Mouse (Mus musculus): ENCODE results near the gene Mfap2. TPM values are rescaled to one million over a fixed set of nuclear protein-coding genes. Genes with fewer than 3 reads are reported as not detected.

Gene Mfap2
- polyA plus RNA-seq, 1 experiment from 2014 or later = 344 TPM

GRCm38 (mm10) chr4:140977278-140977677 is 32.9 kb upstream of the Mfap2 start:
- H3K36me3 ChIP-seq = peaks cover 73% of the 10 kb centered on the region
- H3K4me2 ChIP-seq (replicated peaks) = no peak overlapping the region
- H3K9me3 ChIP-seq (replicated peaks) = 0 out of 2 replicates have a peak, but pooled peaks cover 8% of the 10 kb centered on the region
- H3K4me3 ChIP-seq = no peak overlapping the region
- no peaks in the 10 kb centered on the region for H3K27me3 ChIP-seq
- H3K4me1 ChIP-seq = no peaks in the 10 kb centered on the region
- 89% methylated on average over 10 of the region's 10 CpGs for WGBS
- no peak overlapping the region for H3K27ac ChIP-seq
- H3K9ac ChIP-seq = no peak overlapping the region
- no peak for ATAC-seq (ENCODE audit: low FRiP score)

GRCm38 (mm10) chr4:140977886-140978692 is 32.1 kb upstream of the Mfap2 start:
- no peak overlapping the region for H3K4me2 ChIP-seq (replicated peaks)
- no peak overlapping the region for H3K27ac ChIP-seq
- H3K27me3 ChIP-seq = no peaks in the 10 kb centered on the region
- H3K4me3 ChIP-seq = no peak overlapping the region
- no peak for ATAC-seq (ENCODE audit: low FRiP score)
- no peak overlapping the region for H3K9ac ChIP-seq
- H3K9me3 ChIP-seq (replicated peaks) = 0 out of 2 replicates have a peak, but pooled peaks cover 8% of the 10 kb centered on the region
- peaks cover 4% of the 10 kb centered on the region; the same call in 1 of the 2 replicates for H3K4me1 ChIP-seq
- 94% methylated on average over 14 of the region's 14 CpGs for WGBS
- H3K36me3 ChIP-seq = peaks cover 65% of the 10 kb centered on the region

GRCm38 (mm10) chr4:140981605-140982004 is 28.6 kb upstream of the Mfap2 start:
- 83% methylated on average over 2 of the region's 2 CpGs for WGBS
- H3K4me1 ChIP-seq = peaks cover 14% of the 10 kb centered on the region

GRCm38 (mm10) chr4:140982808-140983207 is 27.4 kb upstream of the Mfap2 start:
- Histone ChIP-seq H3K4me1 (peaks cover 21% of the 10 kb centered on the region), H3K27ac (no peak overlapping the region; the same call in 1 of the 2 replicates), H3K27me3 (no peaks in the 10 kb centered on the region), H3K9me3 (replicated peaks) (0 out of 2 replicates have a peak, but pooled peaks cover 8% of the 10 kb centered on the region), H3K4me2 (replicated peaks) (no peak overlapping the region), H3K36me3 (peaks cover 21% of the 10 kb centered on the region), H3K4me3 (no peak overlapping the region), H3K9ac (no peak overlapping the region)
- ATAC-seq (ENCODE audit: low FRiP score) = no peak
- 59% methylated on average over 4 of the region's 4 CpGs for WGBS

More at GRCm38 (mm10) chr4:140981605-140982004, 28.6 kb upstream of the Mfap2 start:
- Histone ChIP-seq H3K27me3 (no peaks in the 10 kb centered on the region), H3K9ac (no peak overlapping the region), H3K27ac (no peak overlapping the region), H3K36me3 (peaks cover 33% of the 10 kb centered on the region), H3K9me3 (replicated peaks) (0 out of 2 replicates have a peak, but pooled peaks cover 8% of the 10 kb centered on the region), H3K4me2 (replicated peaks) (no peak overlapping the region), H3K4me3 (no peak overlapping the region)
- no peak for ATAC-seq (ENCODE audit: low FRiP score)

- 0 out of 2 replicates have a peak, but pooled peaks cover 8% of the 10 kb centered on the region for H3K9me3 ChIP-seq (replicated peaks)
- H3K4me2 ChIP-seq (replicated peaks) = no peak overlapping the region
- H3K27me3 ChIP-seq = no peaks in the 10 kb centered on the region
- no peak for ATAC-seq (ENCODE audit: low FRiP score)
- no peak overlapping the region for H3K9ac ChIP-seq
- no peak overlapping the region for H3K4me3 ChIP-seq
- peaks cover 27% of the 10 kb centered on the region for H3K4me1 ChIP-seq
- 18% methylated on average over 9 of the region's 9 CpGs for WGBS
- H3K36me3 ChIP-seq = peaks cover 15% of the 10 kb centered on the region
- no peak overlapping the region; the same call in 1 of the 2 replicates for H3K27ac ChIP-seq
Observed at GRCm38 (mm10) chr4:140983442-140983841, 26.8 kb upstream of the Mfap2 start.

GRCm38 (mm10) chr4:140984544-140984943 is 25.7 kb upstream of the Mfap2 start:
- Histone ChIP-seq H3K27ac (no peak overlapping the region), H3K4me2 (replicated peaks) (no peak overlapping the region), H3K27me3 (no peaks in the 10 kb centered on the region), H3K4me3 (no peak overlapping the region), H3K9ac (no peak overlapping the region), H3K9me3 (replicated peaks) (0 out of 2 replicates have a peak, but pooled peaks cover 8% of the 10 kb centered on the region), H3K4me1 (peaks cover 38% of the 10 kb centered on the region), H3K36me3 (peaks cover 4% of the 10 kb centered on the region)
- ATAC-seq (ENCODE audit: low FRiP score) = no peak
- WGBS = 84% methylated on average over 6 of the region's 6 CpGs

- peak overlapping the region; percentile 90 for H3K4me3 ChIP-seq
- peaks cover 47% of the 10 kb centered on the region for H3K4me1 ChIP-seq
- 0 out of 2 replicates have a peak, but pooled peaks cover 4% of the 10 kb centered on the region for H3K36me3 ChIP-seq
- no peaks in the 10 kb centered on the region for H3K27me3 ChIP-seq
- H3K9me3 ChIP-seq (replicated peaks) = 0 out of 2 replicates have a peak, but pooled peaks cover 7% of the 10 kb centered on the region
- ATAC-seq (ENCODE audit: low FRiP score) = peak; percentile 41
- WGBS = 35% methylated on average over 14 of the region's 15 CpGs
- H3K4me2 ChIP-seq (replicated peaks) = peak overlapping the region; percentile 86
- H3K9ac ChIP-seq = peak overlapping the region; percentile 98
- H3K27ac ChIP-seq = peak overlapping the region; percentile 82
Observed at GRCm38 (mm10) chr4:140986024-140986710, 24.1 kb upstream of the Mfap2 start.

- Histone ChIP-seq H3K4me2 (replicated peaks) (peak within 1 kb of the TSS; percentile 86), H3K36me3 (peaks cover 5% of the 10 kb centered on the region; the same call in 1 of the 2 replicates), H3K4me3 (peak within 1 kb of the TSS; percentile 90), H3K27ac (peak within 1 kb of the TSS; percentile 82), H3K9ac (peak within 1 kb of the TSS; percentile 98), H3K4me1 (peaks cover 47% of the 10 kb centered on the region), H3K9me3 (replicated peaks) (0 out of 2 replicates have a peak, but pooled peaks cover under 1% of the 10 kb centered on the region), H3K27me3 (no peaks in the 10 kb centered on the region)
- under 1% methylated on average over 56 of the region's 58 CpGs for WGBS
- peak; percentile 89 for ATAC-seq (ENCODE audit: low FRiP score)
Observed at GRCm38 (mm10) chr4:140986711-140987395, 23.4 kb upstream of the Mfap2 start, which contains the start of gene Atp13a2. TSS of gene Atp13a2 (plus strand) at chr4:140986873.

- no peak for ATAC-seq (ENCODE audit: low FRiP score)
- Histone ChIP-seq H3K27ac (peak overlapping the region; percentile 17; the same call in 1 of the 2 replicates), H3K4me1 (peaks cover 50% of the 10 kb centered on the region), H3K9ac (peak overlapping the region; percentile 98), H3K4me2 (replicated peaks) (peak overlapping the region; percentile 86), H3K9me3 (replicated peaks) (no peaks in the 10 kb centered on the region), H3K27me3 (no peaks in the 10 kb centered on the region), H3K4me3 (peak overlapping the region; percentile 90), H3K36me3 (peaks cover 11% of the 10 kb centered on the region)
- WGBS = 32% methylated on average over 7 of the region's 7 CpGs
Observed at GRCm38 (mm10) chr4:140987476-140987875, 22.7 kb upstream of the Mfap2 start.

GRCm38 (mm10) chr4:140988706-140989290 is 21.4 kb upstream of the Mfap2 start:
- no peak overlapping the region for H3K4me3 ChIP-seq
- peaks cover 40% of the 10 kb centered on the region for H3K4me1 ChIP-seq
- H3K27ac ChIP-seq = no peak overlapping the region; the same call in 1 of the 2 replicates
- no peak for ATAC-seq (ENCODE audit: low FRiP score)
- no peaks in the 10 kb centered on the region for H3K27me3 ChIP-seq
- peak overlapping the region; percentile 86 for H3K4me2 ChIP-seq (replicated peaks)
- no peak overlapping the region for H3K9ac ChIP-seq
- H3K36me3 ChIP-seq = peaks cover 22% of the 10 kb centered on the region
- H3K9me3 ChIP-seq (replicated peaks) = no peaks in the 10 kb centered on the region
- 63% methylated on average over 7 of the region's 7 CpGs for WGBS

- Histone ChIP-seq H3K36me3 (peaks cover 29% of the 10 kb centered on the region), H3K27ac (no peak overlapping the region), H3K4me3 (no peak overlapping the region), H3K9ac (peak overlapping the region; percentile 27; the same call in 1 of the 2 replicates), H3K4me1 (peaks cover 40% of the 10 kb centered on the region), H3K27me3 (no peaks in the 10 kb centered on the region), H3K9me3 (replicated peaks) (no peaks in the 10 kb centered on the region), H3K4me2 (replicated peaks) (no peak overlapping the region)
- ATAC-seq (ENCODE audit: low FRiP score) = no peak
- WGBS = 86% methylated on average over 14 of the region's 14 CpGs
Observed at GRCm38 (mm10) chr4:140989447-140989846, 20.8 kb upstream of the Mfap2 start.

Data from hindbrain, embryonic 12.5 days (tissue).